Mouse (Mus musculus): ENCODE measurements at regions not wholly inside any gene's neighbourhood (a gene's known extent, or its start where the extent isn't known, plus 50 kb on each side); places are given as distances from the start of the nearest gene placed in this dataset.
A peak's percentile ranks its signal among the peaks of the same experiment; 100 is the strongest.

GRCm38 (mm10) chr15:62056401-62056800, 1133.6 kb upstream of the A1bg start:
- H3K4me3 ChIP-seq (ENCODE audit: low read depth, low read length), result no peak overlapping the region
- no peaks in the 10 kb centered on the region for H3K27me3 ChIP-seq (ENCODE audit: control insufficient read depth, insufficient read depth, low read length, poor library complexity, severe bottlenecking)
- TF ChIP-seq EP300 (IDR thresholded peaks at IDR 0.05; ENCODE audit: insufficient read depth, low read depth, low read length) (no peak), POLR2A (IDR thresholded peaks at IDR 0.05; ENCODE audit: insufficient read depth, low read length) (no peak), CTCF (IDR thresholded peaks at IDR 0.05; ENCODE audit: low read depth, low read length) (no peak)
- H3K27ac ChIP-seq (ENCODE audit: insufficient read depth, low read length), result no peak overlapping the region
- no peaks in the 10 kb centered on the region for H3K9me3 ChIP-seq (replicated peaks; ENCODE audit: control insufficient read depth, insufficient read depth, low read length, poor library complexity, severe bottlenecking)
- peaks cover 12% of the 10 kb centered on the region for H3K4me1 ChIP-seq (ENCODE audit: control insufficient read depth, insufficient read depth, low read length)
- H3K9ac ChIP-seq (ENCODE audit: low read depth, poor library complexity, severe bottlenecking), result no peak overlapping the region
- peaks cover 23% of the 10 kb centered on the region for H3K36me3 ChIP-seq (ENCODE audit: control insufficient read depth, insufficient read depth, low read length, poor library complexity, severe bottlenecking)

GRCm38 (mm10) chr15:62055011-62055410, 1132.2 kb upstream of the A1bg start:
- H3K9ac ChIP-seq (ENCODE audit: low read depth, poor library complexity, severe bottlenecking), result no peak overlapping the region
- no peaks in the 10 kb centered on the region for H3K9me3 ChIP-seq (replicated peaks; ENCODE audit: control insufficient read depth, insufficient read depth, low read length, poor library complexity, severe bottlenecking)
- H3K4me1 ChIP-seq (ENCODE audit: control insufficient read depth, insufficient read depth, low read length), result peaks cover 12% of the 10 kb centered on the region
- H3K4me3 ChIP-seq (ENCODE audit: low read depth, low read length), result no peak overlapping the region
- no peaks in the 10 kb centered on the region for H3K27me3 ChIP-seq (ENCODE audit: control insufficient read depth, insufficient read depth, low read length, poor library complexity, severe bottlenecking)
- TF ChIP-seq CTCF (IDR thresholded peaks at IDR 0.05; ENCODE audit: low read depth, low read length) (no peak), POLR2A (IDR thresholded peaks at IDR 0.05; ENCODE audit: insufficient read depth, low read length) (no peak), EP300 (IDR thresholded peaks at IDR 0.05; ENCODE audit: insufficient read depth, low read depth, low read length) (no peak)
- peaks cover 28% of the 10 kb centered on the region for H3K36me3 ChIP-seq (ENCODE audit: control insufficient read depth, insufficient read depth, low read length, poor library complexity, severe bottlenecking)
- no peak overlapping the region; the same call in 1 of the 2 replicates for H3K27ac ChIP-seq (ENCODE audit: insufficient read depth, low read length)

- no peak overlapping the region for H3K4me3 ChIP-seq (ENCODE audit: low read depth, low read length)
- H3K4me1 ChIP-seq (ENCODE audit: control insufficient read depth, insufficient read depth, low read length), result peaks cover 18% of the 10 kb centered on the region
- peaks cover 25% of the 10 kb centered on the region for H3K36me3 ChIP-seq (ENCODE audit: control insufficient read depth, insufficient read depth, low read length, poor library complexity, severe bottlenecking)
- no peak overlapping the region for H3K9ac ChIP-seq (ENCODE audit: low read depth, poor library complexity, severe bottlenecking)
- TF ChIP-seq EP300 (IDR thresholded peaks at IDR 0.05; ENCODE audit: insufficient read depth, low read depth, low read length) (peak; percentile 89), POLR2A (IDR thresholded peaks at IDR 0.05; ENCODE audit: insufficient read depth, low read length) (no peak), CTCF (IDR thresholded peaks at IDR 0.05; ENCODE audit: low read depth, low read length) (no peak)
- H3K9me3 ChIP-seq (replicated peaks; ENCODE audit: control insufficient read depth, insufficient read depth, low read length, poor library complexity, severe bottlenecking), result no peaks in the 10 kb centered on the region
- no peaks in the 10 kb centered on the region for H3K27me3 ChIP-seq (ENCODE audit: control insufficient read depth, insufficient read depth, low read length, poor library complexity, severe bottlenecking)
- H3K27ac ChIP-seq (ENCODE audit: insufficient read depth, low read length), result peak overlapping the region; percentile 28; the same call in 1 of the 2 replicates
These were observed 1130.8 kb upstream of the A1bg start for GRCm38 (mm10) chr15:62053420-62054239.

- Histone ChIP-seq H3K27ac (ENCODE audit: insufficient read depth, low read length) (no peak overlapping the region; the same call in 1 of the 2 replicates), H3K9me3 (replicated peaks; ENCODE audit: control insufficient read depth, insufficient read depth, low read length, poor library complexity, severe bottlenecking) (no peaks in the 10 kb centered on the region), H3K36me3 (ENCODE audit: control insufficient read depth, insufficient read depth, low read length, poor library complexity, severe bottlenecking) (peaks cover 34% of the 10 kb centered on the region), H3K4me1 (ENCODE audit: control insufficient read depth, insufficient read depth, low read length) (peaks cover 17% of the 10 kb centered on the region), H3K4me3 (ENCODE audit: low read depth, low read length) (no peak overlapping the region), H3K27me3 (ENCODE audit: control insufficient read depth, insufficient read depth, low read length, poor library complexity, severe bottlenecking) (no peaks in the 10 kb centered on the region), H3K9ac (ENCODE audit: low read depth, poor library complexity, severe bottlenecking) (no peak overlapping the region)
- TF ChIP-seq EP300 (IDR thresholded peaks at IDR 0.05; ENCODE audit: insufficient read depth, low read depth, low read length) (no peak), CTCF (IDR thresholded peaks at IDR 0.05; ENCODE audit: low read depth, low read length) (no peak), POLR2A (IDR thresholded peaks at IDR 0.05; ENCODE audit: insufficient read depth, low read length) (no peak)
These were observed 1126.6 kb upstream of the A1bg start for GRCm38 (mm10) chr15:62049416-62049815.

- Histone ChIP-seq H3K27me3 (ENCODE audit: control insufficient read depth, insufficient read depth, low read length, poor library complexity, severe bottlenecking) (no peaks in the 10 kb centered on the region), H3K9ac (ENCODE audit: low read depth, poor library complexity, severe bottlenecking) (no peak overlapping the region), H3K36me3 (ENCODE audit: control insufficient read depth, insufficient read depth, low read length, poor library complexity, severe bottlenecking) (peaks cover 34% of the 10 kb centered on the region), H3K27ac (ENCODE audit: insufficient read depth, low read length) (no peak overlapping the region), H3K4me1 (ENCODE audit: control insufficient read depth, insufficient read depth, low read length) (peaks cover 18% of the 10 kb centered on the region), H3K4me3 (ENCODE audit: low read depth, low read length) (no peak overlapping the region), H3K9me3 (replicated peaks; ENCODE audit: control insufficient read depth, insufficient read depth, low read length, poor library complexity, severe bottlenecking) (no peaks in the 10 kb centered on the region)
- no peak for TF ChIP-seq CTCF (IDR thresholded peaks at IDR 0.05; ENCODE audit: low read depth, low read length)
- no peak for TF ChIP-seq POLR2A (IDR thresholded peaks at IDR 0.05; ENCODE audit: insufficient read depth, low read length)
- TF ChIP-seq EP300 (IDR thresholded peaks at IDR 0.05; ENCODE audit: insufficient read depth, low read depth, low read length), result no peak
These were observed 1126.2 kb upstream of the A1bg start for GRCm38 (mm10) chr15:62048981-62049380.

GRCm38 (mm10) chr15:62046276-62046675, 1123.5 kb upstream of the A1bg start:
- Histone ChIP-seq H3K36me3 (ENCODE audit: control insufficient read depth, insufficient read depth, low read length, poor library complexity, severe bottlenecking) (peaks cover 35% of the 10 kb centered on the region), H3K4me3 (ENCODE audit: low read depth, low read length) (no peak overlapping the region), H3K27ac (ENCODE audit: insufficient read depth, low read length) (no peak overlapping the region), H3K9ac (ENCODE audit: low read depth, poor library complexity, severe bottlenecking) (no peak overlapping the region), H3K9me3 (replicated peaks; ENCODE audit: control insufficient read depth, insufficient read depth, low read length, poor library complexity, severe bottlenecking) (no peaks in the 10 kb centered on the region), H3K4me1 (ENCODE audit: control insufficient read depth, insufficient read depth, low read length) (peaks cover 25% of the 10 kb centered on the region), H3K27me3 (ENCODE audit: control insufficient read depth, insufficient read depth, low read length, poor library complexity, severe bottlenecking) (no peaks in the 10 kb centered on the region)
- TF ChIP-seq POLR2A (IDR thresholded peaks at IDR 0.05; ENCODE audit: insufficient read depth, low read length), result no peak
- no peak for TF ChIP-seq CTCF (IDR thresholded peaks at IDR 0.05; ENCODE audit: low read depth, low read length)
- peak; percentile 57; the same call in 1 of the 2 replicates for TF ChIP-seq EP300 (IDR thresholded peaks at IDR 0.05; ENCODE audit: insufficient read depth, low read depth, low read length)
